Mouse (Mus musculus) heart, postnatal 25 days (tissue): Measurements from ENCODE around the gene Cdh23. TPM values are rescaled to one million over a fixed set of nuclear protein-coding genes. Genes with fewer than 3 reads are reported as not detected.
A peak's percentile ranks its signal among the peaks of the same experiment; 100 is the strongest.

Experiments used
- DNase-seq: peaks from one replicate; pipeline ENCODE4 v3.0.0; 2022; ENCODE audit warnings: low spot score
- intact Hi-C: fragments of 180-260 bp; cut with DNase I; formaldehyde crosslinking; loops from one replicate; pipeline ENCODE4 v1.15.1; 2025
- total RNA-seq, 2 experiments: library from RNA; stranded (reverse); gene quantifications; 2 replicates each; pipeline ENCODE4 v1.2.3; 2021

Gene Cdh23
- total RNA-seq, 2 experiments from 2014 or later = 5.4 to 5.9 TPM

- no peak for DNase-seq
- intact Hi-C loops = no loop called here
Observed at GRCm38 (mm10) chr10:60388332-60388731, 308.0 kb downstream of the Cdh23 start.

- intact Hi-C loops = no loop called here
- no peak for DNase-seq
Observed at GRCm38 (mm10) chr10:60381142-60381925, 315.0 kb downstream of the Cdh23 start.

GRCm38 (mm10) chr10:60380229-60380628 is 316.1 kb downstream of the Cdh23 start:
- DNase-seq = no peak
- intact Hi-C loops = no loop called here

GRCm38 (mm10) chr10:60379419-60379957 is 316.8 kb downstream of the Cdh23 start:
- intact Hi-C loops = no loop called here
- no peak for DNase-seq

GRCm38 (mm10) chr10:60376704-60377103 is 319.6 kb downstream of the Cdh23 start:
- DNase-seq = no peak
- intact Hi-C loops = no loop called here

DNA sequence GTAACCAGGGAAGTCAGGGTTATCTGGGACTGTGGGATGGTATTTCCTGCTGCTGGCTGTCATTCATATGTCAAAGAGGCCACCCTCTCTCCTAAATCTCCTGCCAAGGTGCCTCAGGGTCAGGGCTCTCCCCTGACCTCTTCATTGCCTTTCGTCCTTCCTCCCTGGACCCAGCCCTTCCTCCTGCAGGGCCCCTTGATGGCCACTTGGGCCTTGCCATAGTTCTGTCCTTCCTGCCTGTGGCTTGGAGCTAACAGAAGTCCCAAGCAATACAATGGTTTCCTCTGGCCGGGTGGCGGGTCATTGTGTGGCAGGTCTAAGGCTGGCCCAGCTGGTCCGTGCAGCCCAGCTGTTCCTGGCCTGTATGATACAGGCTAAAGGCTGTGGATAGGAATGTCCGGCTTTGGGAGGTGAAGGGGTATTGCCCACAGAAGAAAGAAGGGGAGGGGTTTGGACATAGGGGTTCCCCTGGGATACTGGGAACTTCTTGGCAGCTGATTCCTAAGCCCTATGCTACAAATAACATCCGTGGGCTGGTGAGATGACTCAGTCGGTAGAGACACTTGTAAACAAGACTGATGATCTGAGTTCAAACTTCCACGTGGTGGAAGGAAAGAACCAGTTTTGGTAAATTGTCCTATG is 322.2 kb downstream of the Cdh23 start:
- peak; percentile 61 for DNase-seq
- intact Hi-C loops = loop anchor here (2.0 kb wide), 1 partner anchor 27 kb away; the partner anchor contains the start of gene Vsir

DNA sequence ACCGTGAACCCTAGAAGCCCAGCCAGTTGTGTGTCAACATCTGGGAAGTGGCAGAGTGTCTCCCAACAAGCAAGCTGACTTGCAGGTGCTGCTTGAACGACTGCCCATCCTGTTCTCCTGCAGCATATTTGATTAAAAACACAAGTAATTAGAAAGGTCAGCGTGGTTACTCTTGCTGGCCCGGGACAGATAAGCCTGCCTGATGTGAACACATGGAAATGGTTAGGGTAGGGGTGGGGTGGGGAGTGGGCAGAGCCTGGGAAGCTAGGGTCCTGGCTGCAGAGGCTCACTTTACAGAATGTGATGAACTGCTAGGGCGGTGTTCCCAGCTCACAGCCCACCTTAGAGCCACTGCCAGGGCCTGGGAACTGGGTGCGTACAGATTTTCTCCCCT is 322.8 kb downstream of the Cdh23 start:
- DNase-seq = no peak
- intact Hi-C loops = no loop called here

GRCm38 (mm10) chr10:60371596-60372386 is 324.5 kb downstream of the Cdh23 start:
- intact Hi-C loops = no loop called here
- DNase-seq = no peak

GRCm38 (mm10) chr10:60370601-60371061 is 325.7 kb downstream of the Cdh23 start:
- no peak for DNase-seq
- intact Hi-C loops = no loop called here

GRCm38 (mm10) chr10:60370098-60370497 is 326.2 kb downstream of the Cdh23 start:
- intact Hi-C loops = no loop called here
- no peak for DNase-seq

DNA sequence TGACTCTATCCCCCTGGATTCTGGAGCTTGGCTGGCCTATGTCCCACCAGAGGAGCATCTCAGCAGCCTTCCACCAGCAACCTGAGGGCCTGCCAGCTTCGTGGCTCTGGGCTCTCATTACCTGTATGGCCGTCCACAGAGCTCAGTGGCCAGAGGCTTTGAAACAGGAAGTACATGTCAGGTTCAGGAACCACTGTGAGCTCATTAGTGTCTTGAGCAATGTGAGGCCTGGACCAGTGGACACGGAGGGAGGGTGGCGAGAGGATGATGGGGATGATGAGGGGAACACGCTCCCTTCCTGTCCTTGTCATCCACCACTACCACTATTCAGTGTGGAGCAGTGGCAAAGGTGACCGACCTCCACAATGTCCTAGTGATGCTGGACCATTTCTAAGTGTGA is 326.9 kb downstream of the Cdh23 start:
- intact Hi-C loops = loop anchor here (2.0 kb wide), 1 partner anchor 15 kb away; no protein-coding TSS in a partner anchor
- DNase-seq = no peak

GRCm38 (mm10) chr10:60367904-60368303 is 328.4 kb downstream of the Cdh23 start:
- intact Hi-C loops = loop anchor here (2.0 kb wide), 1 partner anchor 13 kb away; no protein-coding TSS in a partner anchor

GRCm38 (mm10) chr10:60367145-60367544 is 329.1 kb downstream of the Cdh23 start:
- DNase-seq = no peak
- intact Hi-C loops = no loop called here

More at GRCm38 (mm10) chr10:60367904-60368303, 328.4 kb downstream of the Cdh23 start:
- no peak for DNase-seq

DNA sequence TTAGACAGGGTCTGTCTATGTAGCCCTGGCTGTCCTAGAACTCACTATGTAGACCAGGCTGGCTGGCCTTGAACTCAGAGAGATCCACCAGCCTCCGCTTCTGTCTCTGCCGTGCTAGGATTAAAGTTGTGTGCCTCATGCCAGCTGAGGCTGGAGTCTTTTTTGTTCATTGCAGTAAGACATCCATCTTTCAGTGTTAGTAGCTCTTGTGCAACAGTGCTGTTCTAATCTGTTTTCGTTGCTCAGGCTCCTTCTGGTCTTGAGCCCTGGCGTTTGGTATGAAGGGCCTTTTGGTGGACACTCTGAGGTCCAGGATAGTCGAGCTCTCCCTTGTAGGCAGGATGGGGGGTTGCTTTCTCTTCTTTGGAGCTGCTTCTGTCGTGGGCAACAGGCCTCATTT is 332.9 kb downstream of the Cdh23 start:
- no peak for DNase-seq
- intact Hi-C loops = no loop called here

DNA sequence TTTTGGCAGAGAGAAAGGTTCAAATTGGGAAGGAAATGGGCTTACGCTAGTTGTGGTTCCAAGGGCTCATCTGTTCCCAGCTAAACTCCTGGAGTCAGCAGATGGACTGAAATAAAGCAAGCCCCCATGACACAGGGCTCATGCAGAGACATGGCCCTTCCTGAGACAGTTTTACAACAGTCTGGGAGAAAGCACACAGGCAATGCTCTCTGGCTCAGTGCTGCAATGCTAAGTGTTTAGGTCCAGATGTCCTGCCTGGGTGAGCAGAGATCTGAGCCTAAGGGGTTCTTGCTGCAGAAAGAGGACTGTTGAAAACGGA is 334.0 kb downstream of the Cdh23 start:
- DNase-seq = no peak

GRCm38 (mm10) chr10:60361615-60362309 is 334.5 kb downstream of the Cdh23 start:
- intact Hi-C loops = no loop called here
- DNase-seq = no peak

More for the DNA sequence above, 334.0 kb downstream of the Cdh23 start:
- intact Hi-C loops = no loop called here

- intact Hi-C loops = no loop called here
- DNase-seq = no peak
Observed at GRCm38 (mm10) chr10:60358776-60359175, 337.5 kb downstream of the Cdh23 start.

- intact Hi-C loops = no loop called here
- DNase-seq = no peak
Observed at GRCm38 (mm10) chr10:60357901-60358300, 338.4 kb downstream of the Cdh23 start.

DNA sequence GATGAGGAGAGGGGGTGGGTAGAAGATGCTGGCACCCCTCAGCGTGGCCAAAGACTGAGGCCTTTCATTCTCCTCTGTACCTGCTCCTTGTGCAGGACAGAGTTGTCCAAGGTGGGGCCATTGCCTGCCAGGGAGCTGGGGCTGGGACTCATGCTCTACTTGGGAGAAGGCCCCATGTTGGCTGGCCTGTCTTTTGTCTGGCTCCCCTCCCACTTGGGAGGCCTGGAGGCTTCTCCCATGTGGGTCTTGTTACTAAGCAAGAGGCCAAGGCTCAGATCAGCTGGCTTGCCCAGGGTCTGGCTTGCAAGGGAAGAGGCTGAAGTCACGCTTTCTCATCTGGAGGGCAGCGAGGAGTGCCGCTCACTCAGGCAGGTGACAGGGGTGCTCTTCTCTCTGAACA is 338.8 kb downstream of the Cdh23 start:
- no peak for DNase-seq
- intact Hi-C loops = no loop called here
